Mouse (Mus musculus): ENCODE results near the gene Ptprg. TPM values are rescaled to one million over a fixed set of nuclear protein-coding genes. Genes with fewer than 3 reads are reported as not detected.
"Not testable (repeated sequence)": the region's sequence is repeated elsewhere in the genome, so short reads cannot be mapped to it uniquely, and the experiment has no call there.

The Ptprg gene
- total RNA-seq, 4 experiments from 2014 or later, result 43.4 to 66.5 (median 48.8) TPM

- no peak for DNase-seq (ENCODE audit: low spot score)
These were observed 408.8 kb downstream of the Ptprg start for GRCm38 (mm10) chr14:11962101-11962500.

GRCm38 (mm10) chr14:11962561-11962960 lies 409.2 kb downstream of the Ptprg start:
- no peak for DNase-seq (ENCODE audit: low spot score)

GRCm38 (mm10) chr14:11963791-11964190 lies 410.5 kb downstream of the Ptprg start:
- DNase-seq (ENCODE audit: low spot score), result no peak

- not testable (repeated sequence) for DNase-seq (ENCODE audit: low spot score)
These were observed 411.0 kb downstream of the Ptprg start for GRCm38 (mm10) chr14:11964326-11964725.

- no peak for DNase-seq (ENCODE audit: low spot score)
These were observed 412.5 kb downstream of the Ptprg start for GRCm38 (mm10) chr14:11965878-11966277.

- DNase-seq (ENCODE audit: low spot score), result no peak
These were observed 428.4 kb downstream of the Ptprg start for GRCm38 (mm10) chr14:11981764-11982163.

- DNase-seq (ENCODE audit: low spot score), result no peak
These were observed 429.7 kb downstream of the Ptprg start for GRCm38 (mm10) chr14:11983031-11983430.

- no peak for DNase-seq (ENCODE audit: low spot score)
These were observed 430.8 kb downstream of the Ptprg start for GRCm38 (mm10) chr14:11984086-11984485.

DNA sequence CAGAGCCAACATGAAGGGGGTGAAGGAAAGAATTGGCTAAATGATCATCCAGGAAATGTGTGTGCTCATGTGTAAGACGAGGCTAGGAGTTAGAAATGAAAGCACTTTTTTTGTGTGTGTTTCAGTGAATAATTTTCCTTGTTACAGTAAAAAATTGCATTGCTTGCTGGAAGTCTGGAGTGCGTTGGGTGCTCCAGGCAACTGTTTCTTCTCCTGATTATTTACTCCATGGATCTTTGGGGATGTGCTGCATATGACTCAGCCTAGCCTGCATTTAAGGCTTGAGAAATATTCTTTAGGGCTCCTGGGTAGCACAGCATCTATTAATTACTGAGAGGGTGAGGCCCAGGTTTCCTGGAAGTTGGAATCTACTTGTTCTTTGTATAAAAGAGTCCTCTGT lies 435.6 kb downstream of the Ptprg start:
- DNase-seq (ENCODE audit: low spot score), result no peak

GRCm38 (mm10) chr14:11991151-11991550 lies 437.8 kb downstream of the Ptprg start:
- DNase-seq (ENCODE audit: low spot score), result no peak

GRCm38 (mm10) chr14:11992111-11992510 lies 438.8 kb downstream of the Ptprg start:
- no peak for DNase-seq (ENCODE audit: low spot score)

- DNase-seq (ENCODE audit: low spot score), result no peak
These were observed 439.2 kb downstream of the Ptprg start for GRCm38 (mm10) chr14:11992534-11992933.

DNA sequence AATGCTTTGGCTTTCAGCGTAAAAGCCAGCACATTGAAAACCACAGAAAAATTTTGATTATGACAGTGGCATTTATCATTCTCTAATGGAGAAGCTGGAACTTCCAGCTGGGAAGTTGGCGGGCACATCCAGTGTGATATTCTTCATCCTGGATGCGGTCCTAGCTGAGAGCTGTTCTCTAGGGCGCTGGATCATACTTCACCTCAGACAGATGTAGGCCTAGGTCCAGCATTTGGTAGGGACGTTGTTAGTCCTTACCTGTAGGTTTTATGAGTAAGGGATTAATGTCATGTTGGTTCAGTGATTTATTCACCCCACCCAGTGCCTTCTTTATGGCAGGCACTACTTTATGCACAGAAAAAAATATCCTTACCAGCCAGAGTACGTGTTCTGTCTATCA lies 444.2 kb downstream of the Ptprg start:
- DNase-seq (ENCODE audit: low spot score), result no peak

DNA sequence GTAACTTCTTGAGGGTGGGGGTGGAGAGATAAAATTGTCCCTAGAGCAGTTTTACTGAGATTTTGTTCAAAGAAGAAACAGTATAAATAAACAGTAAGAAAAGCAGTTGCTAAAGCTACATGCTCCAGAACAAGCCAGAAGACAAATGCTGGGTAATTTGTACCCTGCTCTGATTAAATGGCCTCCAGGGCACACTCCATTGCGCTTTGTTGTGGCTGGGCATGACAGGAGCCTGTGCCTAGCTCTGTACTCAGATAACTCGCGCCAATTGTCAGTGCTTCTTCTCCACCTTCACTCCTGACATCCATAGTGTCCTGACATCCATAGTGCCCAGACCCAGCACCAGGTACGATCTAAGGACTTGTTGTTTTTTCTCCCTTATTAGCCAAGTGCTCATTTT lies 445.1 kb downstream of the Ptprg start:
- DNase-seq (ENCODE audit: low spot score), result no peak

- no peak for DNase-seq (ENCODE audit: low spot score)
These were observed 450.7 kb downstream of the Ptprg start for GRCm38 (mm10) chr14:12004061-12004460.

- no peak for DNase-seq (ENCODE audit: low spot score)
These were observed 458.4 kb downstream of the Ptprg start for GRCm38 (mm10) chr14:12011766-12012165.

- no peak for DNase-seq (ENCODE audit: low spot score)
These were observed 472.7 kb downstream of the Ptprg start for GRCm38 (mm10) chr14:12025812-12026728.

DNA sequence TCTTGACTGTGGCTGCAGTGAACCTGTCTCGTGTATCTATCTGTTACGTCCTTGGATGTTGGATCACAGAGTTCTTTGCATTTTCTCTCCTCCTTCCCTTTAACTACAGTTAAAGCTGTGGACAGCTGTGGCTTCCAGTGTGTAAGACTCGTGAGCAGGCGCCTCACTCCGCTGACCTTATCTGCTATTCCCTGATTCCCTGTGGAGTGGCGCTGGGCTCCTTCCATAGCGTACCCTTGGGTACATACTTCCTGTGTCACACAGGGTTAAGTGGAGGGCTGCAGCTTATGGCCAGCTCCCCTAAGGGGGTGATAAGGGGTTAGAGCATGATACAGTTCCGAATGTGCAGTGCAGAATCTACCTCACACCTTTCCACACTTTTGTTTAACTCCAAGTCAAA lies 473.9 kb downstream of the Ptprg start:
- DNase-seq (ENCODE audit: low spot score), result no peak

DNA sequence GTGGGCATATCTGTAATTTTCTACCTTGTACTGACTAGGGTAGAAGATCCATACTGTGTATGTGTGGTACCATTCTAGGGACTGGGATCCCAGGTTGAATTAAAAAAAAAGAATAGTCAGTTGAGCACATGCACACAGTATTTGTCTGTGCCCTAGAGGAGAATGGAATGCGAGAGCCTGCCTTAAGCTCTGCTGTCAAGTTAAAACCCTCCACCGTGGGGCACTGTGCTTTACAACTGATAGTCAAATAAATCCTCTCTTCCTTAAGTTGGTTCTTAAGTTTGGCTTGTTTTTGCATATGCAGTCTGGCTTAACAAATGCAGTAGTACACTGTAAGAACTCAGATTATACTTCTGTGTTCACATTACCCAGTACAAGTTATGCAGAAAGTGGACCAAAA lies 476.6 kb downstream of the Ptprg start:
- DNase-seq (ENCODE audit: low spot score), result no peak

DNA sequence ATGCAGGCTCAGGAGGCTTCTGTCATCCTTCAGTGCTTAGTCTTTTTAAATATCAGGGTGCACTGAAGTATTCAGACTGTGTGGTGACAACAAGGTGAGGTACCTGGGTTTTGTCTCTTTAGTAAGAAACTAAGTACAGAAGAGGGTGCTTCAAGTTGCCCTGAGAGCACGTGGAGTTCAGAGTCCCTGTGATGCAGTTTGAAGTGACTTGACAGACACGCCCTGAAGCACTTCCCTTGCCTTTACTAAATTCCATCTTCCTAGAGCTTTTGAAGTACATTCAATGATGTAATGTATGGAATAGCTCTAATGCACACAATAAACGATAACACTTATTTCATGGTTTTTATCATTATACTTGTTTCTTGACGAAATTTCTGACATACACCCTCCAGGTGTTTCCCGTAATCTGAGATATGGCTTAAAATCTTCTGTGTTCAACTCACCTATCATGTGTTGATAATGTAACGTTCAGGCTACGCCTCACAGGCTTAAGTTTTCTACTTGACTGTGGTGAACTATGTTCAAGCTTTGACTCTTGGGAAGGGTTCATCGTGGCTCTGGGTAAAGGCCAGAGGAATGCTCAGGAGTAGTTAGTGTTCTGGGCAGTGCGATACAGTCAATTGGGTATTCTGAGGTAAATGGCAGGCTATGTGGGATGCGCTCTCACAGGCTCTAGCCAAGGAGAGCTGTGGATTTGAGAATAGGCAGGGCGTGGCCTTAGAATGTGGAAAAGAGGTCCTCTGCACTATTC lies 483.4 kb downstream of the Ptprg start:
- DNase-seq (ENCODE audit: low spot score), result no peak

- DNase-seq (ENCODE audit: low spot score), result no peak
These were observed 486.4 kb downstream of the Ptprg start for GRCm38 (mm10) chr14:12039743-12040142.

GRCm38 (mm10) chr14:12041566-12041965 lies 488.2 kb downstream of the Ptprg start:
- DNase-seq (ENCODE audit: low spot score), result no peak
